Mouse (Mus musculus): ENCODE results near the gene Rps16. TPM values are rescaled to one million over a fixed set of nuclear protein-coding genes. Genes with fewer than 3 reads are reported as not detected.
A peak's percentile ranks its signal among the peaks of the same experiment; 100 is the strongest.

Rps16 gene
- polyA plus RNA-seq, 1 experiment, result 997 TPM

GRCm38 (mm10) chr7:28344637-28345036 is 5.8 kb upstream of the Rps16 start:
- TF ChIP-seq POLR2A (IDR thresholded peaks at IDR 0.05; ENCODE audit: low read depth, low read length), result no peak
- peak; percentile 38; the same call in 1 of the 2 replicates for TF ChIP-seq CTCF (IDR thresholded peaks at IDR 0.05; ENCODE audit: borderline replicate concordance, insufficient read depth, low read length)
- Histone ChIP-seq H3K4me1 (ENCODE audit: control insufficient read depth, insufficient read depth, low read length) (no peaks in the 10 kb centered on the region), H3K27ac (ENCODE audit: insufficient read depth, low read length) (no peak overlapping the region), H3K4me3 (ENCODE audit: insufficient read depth, low read length) (no peak overlapping the region)

DNA sequence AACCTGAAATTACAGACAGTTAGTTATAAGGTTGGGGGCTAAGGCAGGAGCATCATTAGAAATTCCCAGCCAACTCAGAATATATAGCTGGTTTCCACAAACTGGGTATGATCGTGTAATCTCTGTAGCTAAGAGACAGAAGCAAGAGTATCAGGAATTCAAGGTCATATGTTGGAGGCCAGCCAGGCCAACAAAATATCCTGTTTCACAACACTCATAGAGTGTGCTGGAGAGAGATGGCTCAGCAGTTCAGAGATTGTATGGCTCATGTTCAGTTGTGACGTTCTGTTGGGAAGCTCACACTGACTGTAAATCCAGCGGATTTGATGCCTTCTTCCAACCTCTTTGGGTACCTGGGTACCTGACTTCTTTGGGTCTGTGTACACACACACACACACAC is 2.7 kb upstream of the Rps16 start:
- TF ChIP-seq CTCF (IDR thresholded peaks at IDR 0.05; ENCODE audit: borderline replicate concordance, insufficient read depth, low read length) (no peak), POLR2A (IDR thresholded peaks at IDR 0.05; ENCODE audit: low read depth, low read length) (no peak)
- Histone ChIP-seq H3K27ac (ENCODE audit: insufficient read depth, low read length) (0 out of 2 replicates have a peak overlapping the region, but pooled peaks have one; percentile 7), H3K4me1 (ENCODE audit: control insufficient read depth, insufficient read depth, low read length) (no peaks in the 10 kb centered on the region), H3K4me3 (ENCODE audit: insufficient read depth, low read length) (no peak overlapping the region)

- Histone ChIP-seq H3K27ac (ENCODE audit: insufficient read depth, low read length) (no peak overlapping the region), H3K4me1 (ENCODE audit: control insufficient read depth, insufficient read depth, low read length) (no peaks in the 10 kb centered on the region), H3K4me3 (ENCODE audit: insufficient read depth, low read length) (no peak overlapping the region)
- TF ChIP-seq CTCF (IDR thresholded peaks at IDR 0.05; ENCODE audit: borderline replicate concordance, insufficient read depth, low read length) (no peak), POLR2A (IDR thresholded peaks at IDR 0.05; ENCODE audit: low read depth, low read length) (no peak)
Observed at GRCm38 (mm10) chr7:28348601-28349000, 1.9 kb upstream of the Rps16 start.

- peak overlapping the region; percentile 98 for H3K4me3 ChIP-seq (ENCODE audit: insufficient read depth, low read length)
- peaks cover 3% of the 10 kb centered on the region for H3K4me1 ChIP-seq (ENCODE audit: control insufficient read depth, insufficient read depth, low read length)
- H3K27ac ChIP-seq (ENCODE audit: insufficient read depth, low read length), result no peak overlapping the region; the same call in 1 of the 2 replicates
- TF ChIP-seq CTCF (IDR thresholded peaks at IDR 0.05; ENCODE audit: borderline replicate concordance, insufficient read depth, low read length), result no peak
- TF ChIP-seq POLR2A (IDR thresholded peaks at IDR 0.05; ENCODE audit: low read depth, low read length), result no peak
Observed at GRCm38 (mm10) chr7:28351676-28352191, 1.3 kb downstream of the Rps16 start.

DNA sequence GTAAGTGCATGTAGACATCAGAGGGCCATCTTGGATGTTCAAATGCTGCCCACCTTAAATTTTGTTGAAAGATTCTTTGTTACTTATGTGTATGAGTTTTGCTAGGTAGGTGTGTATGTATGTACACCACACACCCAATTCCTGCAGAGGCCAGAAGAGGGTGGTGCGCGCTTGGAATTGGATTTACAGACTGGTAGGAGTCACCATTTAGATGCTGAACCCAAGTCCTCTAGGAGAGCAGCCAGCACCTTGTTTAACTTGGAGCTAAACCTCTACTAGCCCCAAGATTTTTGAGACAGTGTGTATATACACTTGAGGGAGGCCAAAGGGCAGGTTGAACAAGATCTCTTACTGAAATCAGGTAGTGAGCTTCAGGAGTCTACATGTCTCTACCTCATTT is 2.8 kb downstream of the Rps16 start:
- Histone ChIP-seq H3K4me1 (ENCODE audit: control insufficient read depth, insufficient read depth, low read length) (peaks cover 16% of the 10 kb centered on the region), H3K4me3 (ENCODE audit: insufficient read depth, low read length) (no peak overlapping the region), H3K27ac (ENCODE audit: insufficient read depth, low read length) (no peak overlapping the region)
- TF ChIP-seq POLR2A (IDR thresholded peaks at IDR 0.05; ENCODE audit: low read depth, low read length) (0 out of 2 replicates have a peak, but pooled peaks have one; percentile 4), CTCF (IDR thresholded peaks at IDR 0.05; ENCODE audit: borderline replicate concordance, insufficient read depth, low read length) (no peak)

GRCm38 (mm10) chr7:28354113-28354581 is 3.7 kb downstream of the Rps16 start:
- TF ChIP-seq CTCF (IDR thresholded peaks at IDR 0.05; ENCODE audit: borderline replicate concordance, insufficient read depth, low read length) (no peak), POLR2A (IDR thresholded peaks at IDR 0.05; ENCODE audit: low read depth, low read length) (no peak)
- Histone ChIP-seq H3K27ac (ENCODE audit: insufficient read depth, low read length) (no peak overlapping the region), H3K4me3 (ENCODE audit: insufficient read depth, low read length) (no peak overlapping the region), H3K4me1 (ENCODE audit: control insufficient read depth, insufficient read depth, low read length) (peaks cover 24% of the 10 kb centered on the region)

DNA sequence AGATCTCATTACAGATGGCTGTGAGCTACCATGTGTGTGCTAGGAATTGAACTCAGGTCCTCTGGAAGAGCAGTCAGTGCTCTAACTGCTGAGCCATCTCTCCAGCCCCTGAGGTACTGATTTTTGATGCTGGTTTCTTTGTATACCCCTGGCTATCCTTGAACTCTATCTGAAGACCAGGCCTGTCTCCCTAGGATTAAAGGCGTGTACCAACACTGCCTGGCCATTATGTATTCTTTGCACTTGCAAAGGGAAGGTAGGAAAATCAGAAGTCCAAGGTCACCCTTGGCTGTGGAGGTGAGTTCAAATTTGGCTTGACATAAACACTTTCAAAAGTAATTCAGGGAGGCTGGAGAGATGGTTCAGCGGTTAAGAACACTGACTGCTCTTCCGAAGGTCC is 4.1 kb downstream of the Rps16 start:
- H3K27ac ChIP-seq (ENCODE audit: insufficient read depth, low read length), result no peak overlapping the region
- TF ChIP-seq POLR2A (IDR thresholded peaks at IDR 0.05; ENCODE audit: low read depth, low read length), result no peak
- no peak for TF ChIP-seq CTCF (IDR thresholded peaks at IDR 0.05; ENCODE audit: borderline replicate concordance, insufficient read depth, low read length)
- peaks cover 24% of the 10 kb centered on the region for H3K4me1 ChIP-seq (ENCODE audit: control insufficient read depth, insufficient read depth, low read length)
- no peak overlapping the region for H3K4me3 ChIP-seq (ENCODE audit: insufficient read depth, low read length)

GRCm38 (mm10) chr7:28355221-28355620 is 4.8 kb downstream of the Rps16 start:
- Histone ChIP-seq H3K27ac (ENCODE audit: insufficient read depth, low read length) (no peak overlapping the region), H3K4me3 (ENCODE audit: insufficient read depth, low read length) (no peak overlapping the region), H3K4me1 (ENCODE audit: control insufficient read depth, insufficient read depth, low read length) (peaks cover 24% of the 10 kb centered on the region)
- TF ChIP-seq POLR2A (IDR thresholded peaks at IDR 0.05; ENCODE audit: low read depth, low read length) (no peak; the same call in 1 of the 2 replicates), CTCF (IDR thresholded peaks at IDR 0.05; ENCODE audit: borderline replicate concordance, insufficient read depth, low read length) (no peak)

DNA sequence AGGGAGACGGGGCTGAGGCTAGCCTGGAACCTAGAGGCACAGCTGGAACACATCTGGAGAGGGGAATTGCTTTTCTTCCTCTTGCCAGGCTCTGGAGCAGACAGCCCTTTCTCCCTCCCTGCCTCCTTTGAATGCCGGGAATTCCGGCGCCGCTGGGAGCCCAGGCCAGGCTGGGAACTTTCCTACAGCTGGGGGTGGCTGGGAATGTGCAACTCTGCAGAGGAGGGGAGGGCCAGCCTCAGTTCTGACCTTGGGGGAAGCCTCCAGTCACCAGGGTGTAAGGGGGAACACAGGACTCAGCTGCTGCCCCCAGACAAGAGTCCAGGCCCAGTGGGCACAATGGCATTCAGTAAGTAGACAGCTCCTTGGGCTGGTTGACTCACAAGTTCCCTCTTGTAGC is 6.5 kb downstream of the Rps16 start:
- no peak for TF ChIP-seq CTCF (IDR thresholded peaks at IDR 0.05; ENCODE audit: borderline replicate concordance, insufficient read depth, low read length)
- TF ChIP-seq POLR2A (IDR thresholded peaks at IDR 0.05; ENCODE audit: low read depth, low read length), result no peak

GRCm38 (mm10) chr7:28357984-28358383 is 7.5 kb downstream of the Rps16 start:
- TF ChIP-seq POLR2A (IDR thresholded peaks at IDR 0.05; ENCODE audit: low read depth, low read length), result no peak; the same call in 1 of the 2 replicates
- no peak for TF ChIP-seq CTCF (IDR thresholded peaks at IDR 0.05; ENCODE audit: borderline replicate concordance, insufficient read depth, low read length)
- Histone ChIP-seq H3K4me1 (ENCODE audit: control insufficient read depth, insufficient read depth, low read length) (peaks cover 24% of the 10 kb centered on the region), H3K27ac (ENCODE audit: insufficient read depth, low read length) (peak overlapping the region; percentile 88), H3K4me3 (ENCODE audit: insufficient read depth, low read length) (no peak overlapping the region)

More for the DNA sequence above, 6.5 kb downstream of the Rps16 start:
- Histone ChIP-seq H3K4me1 (ENCODE audit: control insufficient read depth, insufficient read depth, low read length) (peaks cover 24% of the 10 kb centered on the region), H3K27ac (ENCODE audit: insufficient read depth, low read length) (peak overlapping the region; percentile 88), H3K4me3 (ENCODE audit: insufficient read depth, low read length) (no peak overlapping the region)
